Mouse (Mus musculus) testis, postnatal 10 days (tissue): Measurements from ENCODE around the gene Bbs10.

Experiments
- DNase-seq: peaks from one replicate; pipeline ENCODE4 v3.0.0; 2021; ENCODE audit warnings: low spot score

The Bbs10 gene

DNA sequence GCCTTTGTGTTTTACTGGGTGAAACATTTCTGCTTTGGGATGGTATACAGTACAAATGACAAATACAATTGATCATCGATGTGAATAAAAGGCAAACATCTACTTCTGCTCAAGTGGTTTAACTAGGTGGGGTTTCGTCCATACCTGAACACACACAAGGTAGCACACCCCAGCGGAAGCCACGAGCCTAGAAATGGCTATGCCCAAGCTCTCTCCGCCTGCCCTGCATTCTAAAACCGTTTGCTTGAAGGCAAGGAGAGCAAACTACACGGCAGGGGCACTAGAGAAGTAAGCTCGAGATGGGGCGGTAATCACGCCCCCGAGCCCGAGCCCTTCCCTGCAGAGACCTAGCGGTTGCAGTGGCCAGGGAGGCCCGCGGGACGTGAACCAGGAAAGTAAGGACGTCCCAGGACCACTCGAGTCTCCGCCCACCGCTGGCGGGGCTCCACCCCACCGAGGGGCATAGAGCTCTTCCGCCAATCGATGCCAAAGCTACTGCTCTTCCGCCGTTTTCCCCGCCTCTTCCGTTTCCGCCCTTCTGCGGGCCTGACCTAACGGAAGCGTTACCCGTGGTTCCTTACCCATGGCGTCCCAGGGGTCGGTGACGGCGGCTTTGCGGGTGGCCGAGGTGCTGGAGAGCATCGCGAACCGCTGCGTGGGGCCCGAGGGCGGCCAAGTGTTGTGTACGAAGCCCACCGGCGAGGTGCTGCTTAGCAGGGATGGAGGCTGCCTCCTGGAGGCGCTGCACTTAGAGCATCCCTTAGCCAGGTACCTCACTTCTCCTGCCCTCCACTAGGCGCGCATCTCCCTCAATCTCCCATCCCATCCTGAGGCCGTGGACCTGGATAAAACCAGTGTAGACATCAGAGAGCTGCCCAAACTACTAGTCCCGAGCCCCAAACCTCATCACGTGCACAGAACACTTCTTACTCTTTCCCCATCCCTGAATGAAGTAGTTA is at the start of gene Bbs10:
Bbs10 (plus strand) TSS at position 540 of the 959 bp plus-strand sequence.
- peak; percentile 98 for DNase-seq

DNA sequence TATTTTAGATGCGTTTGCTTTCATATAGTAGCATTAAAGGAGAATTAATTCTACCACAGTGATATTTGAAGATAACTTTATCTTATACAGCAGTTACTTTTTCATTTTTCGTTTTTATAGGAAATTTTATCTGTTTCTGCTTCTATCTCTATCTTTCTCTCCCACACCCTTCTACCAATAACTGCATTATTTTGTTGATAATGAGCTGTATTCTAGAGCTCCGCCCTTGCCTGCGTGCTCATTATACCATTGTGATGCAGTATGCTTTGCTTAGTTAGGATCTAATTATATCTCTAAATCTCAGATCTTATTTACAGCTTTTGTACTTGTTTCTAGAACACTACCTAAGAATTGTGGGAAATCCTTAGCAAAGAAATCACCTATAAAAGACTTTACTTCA is 48.3 kb upstream of the Bbs10 start:
- no peak for DNase-seq

DNA sequence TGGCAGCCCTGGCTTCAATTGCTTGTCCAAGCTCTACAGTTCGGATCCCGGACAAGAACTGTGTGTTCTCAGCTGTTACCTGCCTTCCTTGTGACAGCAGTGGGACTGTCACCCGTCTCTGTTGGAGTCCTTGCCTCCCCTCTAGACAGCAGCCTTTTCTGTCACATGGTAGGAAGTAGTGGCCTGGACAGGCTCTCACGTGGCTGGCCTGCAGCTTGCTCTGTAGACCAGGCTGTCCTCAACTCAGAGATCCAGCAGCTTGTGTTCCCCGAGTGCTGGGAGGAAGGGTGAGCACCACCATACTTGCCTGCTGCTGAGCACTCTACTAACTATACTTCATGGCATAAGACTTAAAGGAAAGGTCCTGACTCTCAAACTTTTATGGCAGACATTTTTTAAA is 46.8 kb upstream of the Bbs10 start:
- no peak for DNase-seq

DNA sequence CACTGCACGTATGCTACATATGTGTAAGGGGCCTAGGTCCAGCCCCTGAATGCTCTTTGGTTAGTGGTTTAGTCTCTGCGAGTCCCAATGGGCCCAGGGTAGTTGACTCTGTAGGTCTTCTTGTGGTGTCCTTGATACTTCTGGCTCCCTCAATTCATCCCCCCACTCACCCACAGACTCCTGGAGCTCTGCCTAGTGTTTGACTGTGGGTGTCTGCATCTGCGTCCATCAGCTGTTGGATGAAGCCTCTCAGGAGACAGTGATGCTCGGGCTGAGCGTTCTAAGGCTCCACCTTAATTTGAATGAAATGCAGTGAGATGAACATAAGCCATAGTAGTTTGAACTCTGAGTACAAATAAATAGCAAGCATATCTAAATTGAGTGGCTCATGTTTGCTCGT is 43.3 kb upstream of the Bbs10 start:
- DNase-seq, result no peak

DNA sequence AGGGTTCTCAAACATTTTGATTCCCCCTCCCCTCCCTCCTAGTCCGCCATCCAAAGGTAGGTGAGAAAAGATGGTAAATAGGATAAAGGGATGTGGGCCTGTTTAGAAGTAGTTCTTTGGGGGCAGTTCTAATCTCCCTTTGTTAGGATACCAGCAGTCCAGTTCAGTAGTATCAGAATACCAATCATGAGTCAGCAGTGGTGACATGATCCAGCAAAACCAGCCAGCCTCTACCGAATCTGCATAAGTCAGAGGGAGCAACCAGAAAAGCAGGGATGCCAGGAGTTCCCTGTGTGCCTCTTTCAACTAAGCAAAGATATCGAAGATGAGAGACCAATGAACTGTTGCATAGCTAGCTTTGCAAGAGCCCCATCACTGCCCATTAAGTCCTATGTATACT is 42.3 kb upstream of the Bbs10 start:
- no peak for DNase-seq

DNA sequence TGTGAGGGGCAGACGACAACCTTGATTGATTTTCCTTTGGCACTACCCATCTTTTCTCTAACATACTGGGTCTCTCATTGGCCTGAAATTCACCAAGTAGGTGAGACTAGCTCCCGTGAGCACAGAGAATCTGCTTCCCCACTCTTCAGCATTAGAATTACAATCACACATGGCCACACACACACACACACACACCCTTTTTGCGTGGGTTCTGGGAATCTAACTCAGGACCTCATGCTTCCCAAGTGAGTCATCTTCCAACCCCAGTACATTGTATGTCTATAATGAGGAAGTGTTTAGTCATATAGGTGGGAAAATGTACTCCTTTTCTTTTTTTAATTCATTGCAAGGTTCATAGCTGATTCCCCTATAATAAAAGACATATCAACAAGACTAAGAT is 41.1 kb upstream of the Bbs10 start:
- no peak for DNase-seq

DNA sequence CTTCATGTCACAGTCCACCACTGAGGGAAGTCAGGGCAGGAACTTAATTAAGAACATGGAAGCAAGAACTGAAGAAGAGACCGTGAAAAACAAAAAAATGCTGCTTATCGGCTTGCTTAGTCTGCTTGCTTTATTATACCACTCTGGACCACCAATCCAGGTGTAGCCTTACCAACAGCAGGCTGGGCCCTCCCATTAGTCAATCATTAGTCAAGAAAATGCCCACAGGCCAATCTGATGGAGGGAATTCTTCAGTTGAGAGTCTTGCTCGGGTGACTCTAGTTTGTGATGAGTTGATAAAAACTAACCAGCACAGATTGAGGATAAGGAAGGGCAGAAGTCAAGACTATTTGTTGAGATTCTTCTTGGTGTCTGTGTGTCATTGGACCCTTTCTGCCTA is 40.2 kb upstream of the Bbs10 start:
- no peak for DNase-seq

DNA sequence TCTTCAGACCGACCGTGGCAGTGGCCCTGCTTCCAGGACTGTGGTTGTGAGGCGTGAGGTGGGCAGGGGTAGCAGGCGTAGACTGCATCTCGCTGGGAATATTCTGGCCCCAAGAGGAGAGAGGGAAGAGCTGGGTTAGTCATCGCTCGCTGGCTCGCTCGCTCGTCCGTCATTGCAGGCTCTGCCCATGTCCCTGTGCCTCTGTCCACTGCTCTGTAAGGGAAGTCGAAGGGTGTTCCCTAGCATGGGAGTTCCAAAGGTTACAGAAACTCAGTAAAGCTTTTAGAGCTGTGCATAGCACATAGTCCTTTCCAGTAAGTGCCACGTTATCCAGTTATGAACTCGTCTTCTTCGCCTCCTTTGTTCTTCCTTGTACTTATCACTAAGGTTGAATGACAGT is 26.8 kb upstream of the Bbs10 start:
- DNase-seq, result no peak

DNA sequence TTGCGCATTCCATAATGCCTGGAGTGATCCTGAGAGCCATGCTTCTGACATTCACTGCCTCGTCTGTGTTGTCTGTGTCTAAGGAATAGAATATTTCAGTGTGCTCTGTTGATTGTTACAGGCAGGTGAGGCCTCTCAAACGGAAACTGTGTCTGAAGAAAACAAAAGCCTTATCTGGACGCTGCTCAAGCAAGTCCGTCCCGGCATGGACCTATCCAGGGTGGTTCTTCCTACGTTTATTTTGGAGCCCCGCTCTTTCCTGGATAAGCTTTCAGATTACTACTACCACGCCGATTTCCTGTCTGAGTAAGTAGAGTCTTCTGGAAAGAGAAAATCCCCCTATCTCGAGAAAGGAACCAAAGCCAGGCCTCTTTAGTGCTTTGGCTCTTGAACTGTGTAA is 25.6 kb upstream of the Bbs10 start:
- no peak for DNase-seq

DNA sequence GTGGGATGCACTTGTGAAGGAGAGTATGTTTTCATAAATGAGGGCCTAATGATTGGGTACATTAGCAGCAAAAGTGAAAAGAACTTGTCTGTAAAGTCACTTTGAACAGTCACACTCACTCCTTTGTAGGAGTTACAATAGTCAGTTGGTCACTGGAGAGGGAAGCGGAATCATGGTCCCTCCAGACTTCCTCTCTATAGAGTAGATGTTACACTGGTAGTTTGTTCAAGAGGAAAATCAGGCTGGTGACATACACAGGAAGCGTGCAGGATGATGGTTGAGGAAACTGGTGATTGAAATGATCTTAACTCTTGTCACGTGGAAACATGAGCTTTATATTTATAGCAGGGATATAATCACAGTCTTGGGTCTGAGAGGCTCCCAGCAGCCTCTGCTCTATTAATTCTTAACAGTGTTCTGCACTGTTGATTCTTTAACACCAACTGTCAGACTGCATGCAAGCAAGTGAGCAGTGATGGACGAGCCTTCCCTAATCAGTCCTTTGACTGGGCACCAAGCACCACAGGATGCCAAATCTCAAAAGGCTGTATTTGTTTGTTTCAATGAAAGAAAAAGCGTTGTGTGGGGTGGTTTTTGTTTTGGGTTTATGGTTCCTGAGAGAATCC is 24.9 kb upstream of the Bbs10 start:
- DNase-seq, result no peak

DNA sequence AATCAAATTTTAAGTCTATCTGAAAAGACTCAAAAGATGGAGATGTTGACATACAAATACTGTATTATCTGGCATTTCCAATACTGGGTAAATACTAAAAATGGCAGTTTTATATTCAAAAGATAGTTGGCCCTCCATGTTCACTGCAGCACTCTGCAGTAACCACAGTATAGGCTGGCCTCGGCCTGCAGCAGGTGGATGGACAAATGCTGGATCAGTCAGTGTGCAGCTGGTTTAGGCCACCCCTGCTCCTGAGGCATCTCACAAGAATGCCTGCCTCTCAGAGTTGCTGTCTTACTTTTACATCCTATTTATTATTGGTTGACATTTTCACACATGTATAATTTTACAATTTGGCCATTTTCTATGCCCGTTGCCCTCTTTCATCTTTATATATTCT is 22.7 kb upstream of the Bbs10 start:
- no peak for DNase-seq

DNA sequence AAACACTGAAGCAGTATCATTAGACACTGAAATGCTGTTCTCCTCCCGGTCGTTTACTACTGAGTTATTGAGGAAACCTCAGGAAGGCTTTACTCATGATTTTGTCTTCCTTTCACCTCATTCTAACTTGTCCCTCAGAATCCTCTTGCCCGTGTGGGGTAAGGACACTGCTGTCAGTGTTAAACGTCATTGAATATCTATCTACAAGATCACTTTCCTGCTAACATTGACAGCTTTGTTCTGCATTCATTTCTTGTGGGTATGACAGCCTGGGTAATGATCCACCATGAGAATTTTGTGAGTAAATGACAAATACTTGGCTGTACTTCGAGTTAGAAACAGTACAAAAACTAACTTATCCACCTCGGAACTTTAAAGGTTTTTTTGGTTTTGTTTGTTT is 848 bp upstream of the Bbs10 start:
- DNase-seq, result no peak

DNA sequence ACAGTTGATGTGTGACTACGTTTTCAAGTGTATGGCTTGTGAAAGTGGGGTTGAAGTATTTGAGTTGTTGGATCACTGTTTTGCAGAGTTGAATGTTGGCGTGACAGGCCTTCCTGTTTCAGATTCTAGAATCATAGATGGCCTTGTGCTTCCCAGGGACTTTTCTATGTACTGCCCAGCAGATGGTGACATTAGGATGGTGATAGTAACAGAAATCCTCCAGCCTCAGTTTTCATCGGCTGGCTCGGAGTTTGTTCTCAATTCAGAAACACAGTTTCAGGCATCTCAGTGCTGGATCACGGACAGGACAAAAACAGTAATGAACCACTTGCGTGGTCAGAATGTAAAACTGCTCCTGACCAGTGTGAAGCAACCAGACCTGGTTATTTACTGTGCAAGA is 1.1 kb downstream of the Bbs10 start:
- no peak for DNase-seq

DNA sequence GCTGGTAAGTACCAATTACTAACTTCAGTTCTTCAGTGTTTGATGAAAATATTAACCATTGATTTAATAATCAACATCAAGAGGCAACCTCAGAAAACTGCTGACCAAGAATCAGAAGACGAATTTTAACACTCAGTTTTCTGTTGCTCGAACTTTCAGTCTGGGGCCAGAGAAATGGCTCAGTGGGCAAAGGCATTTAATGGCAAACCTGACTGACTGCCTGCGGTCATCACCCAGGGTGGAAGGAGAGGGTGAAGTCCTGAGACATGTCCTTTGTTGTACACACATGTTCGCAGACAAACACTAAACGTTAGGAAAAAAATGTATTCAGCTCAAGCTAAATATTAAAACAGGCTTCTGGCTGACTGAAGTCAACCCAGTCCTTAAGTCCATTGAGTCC is 2.6 kb downstream of the Bbs10 start:
- no peak for DNase-seq

DNA sequence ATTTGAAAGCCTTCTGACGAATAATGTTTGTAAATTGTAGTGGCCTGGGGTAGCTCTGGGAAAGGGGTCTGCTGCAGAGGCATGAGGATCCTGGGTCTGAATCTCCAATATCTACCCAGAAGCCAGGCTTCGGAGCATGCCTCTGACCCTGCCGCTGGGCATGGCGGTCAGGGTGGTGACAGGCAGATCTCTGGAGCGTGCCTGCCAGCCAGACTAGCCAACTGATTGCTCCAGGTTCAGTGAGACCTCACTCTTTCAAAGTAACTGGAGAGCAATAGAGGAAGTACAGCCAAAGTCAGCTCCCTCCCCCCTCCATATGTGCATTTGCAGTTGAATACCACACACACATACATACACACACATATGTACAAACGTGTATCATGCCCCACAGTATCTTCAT is 4.0 kb downstream of the Bbs10 start:
- no peak for DNase-seq

DNA sequence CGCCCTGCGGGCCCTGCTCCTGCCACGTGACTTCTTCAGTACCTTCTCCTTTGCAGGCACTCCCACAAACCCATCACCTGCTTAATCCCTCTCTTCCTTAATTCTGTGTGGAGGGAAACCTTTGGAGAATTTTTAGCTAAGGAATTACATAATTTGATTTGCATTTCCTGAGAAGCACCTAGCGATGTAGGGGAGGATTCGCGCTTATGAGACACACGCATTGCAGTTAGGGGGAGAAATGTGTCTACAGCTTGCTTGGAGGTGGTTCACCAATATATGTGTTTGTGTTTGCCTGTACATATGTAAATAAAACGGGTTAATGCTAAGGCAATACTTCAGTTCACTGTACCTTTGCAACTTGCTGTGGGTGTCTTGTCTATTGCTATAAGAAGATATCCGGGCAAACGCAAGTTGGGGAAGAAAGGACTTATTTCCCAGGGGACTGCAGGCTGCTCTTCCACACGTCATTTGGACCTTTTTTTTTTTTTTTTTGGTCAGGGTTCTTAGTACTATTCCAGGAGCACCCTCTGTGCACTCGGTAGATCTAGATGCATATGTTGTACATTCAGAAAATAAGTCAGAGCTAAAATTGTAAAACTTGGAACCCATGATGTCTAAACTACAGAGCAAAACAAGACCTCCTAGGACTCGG is 10.5 kb downstream of the Bbs10 start:
- no peak for DNase-seq

DNA sequence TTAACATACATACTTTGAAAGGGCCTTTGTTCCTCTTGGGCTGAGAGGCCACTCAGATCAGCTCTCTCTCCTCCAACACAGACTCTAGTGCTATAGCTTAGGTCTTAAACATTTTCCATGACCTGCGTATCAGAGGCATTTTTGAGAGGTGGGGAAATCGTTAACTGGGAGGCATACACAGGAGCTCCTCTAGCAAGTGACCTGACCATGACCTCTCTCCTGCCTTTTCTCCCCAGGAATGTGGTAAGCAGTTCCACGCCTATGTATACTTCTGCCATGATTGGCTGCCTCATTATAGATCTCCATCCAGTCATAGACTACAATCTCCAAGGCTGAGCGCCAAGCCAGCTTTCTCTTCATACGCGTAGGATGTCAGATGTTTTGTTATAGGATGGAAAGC is 14.8 kb downstream of the Bbs10 start:
- DNase-seq, result no peak

DNA sequence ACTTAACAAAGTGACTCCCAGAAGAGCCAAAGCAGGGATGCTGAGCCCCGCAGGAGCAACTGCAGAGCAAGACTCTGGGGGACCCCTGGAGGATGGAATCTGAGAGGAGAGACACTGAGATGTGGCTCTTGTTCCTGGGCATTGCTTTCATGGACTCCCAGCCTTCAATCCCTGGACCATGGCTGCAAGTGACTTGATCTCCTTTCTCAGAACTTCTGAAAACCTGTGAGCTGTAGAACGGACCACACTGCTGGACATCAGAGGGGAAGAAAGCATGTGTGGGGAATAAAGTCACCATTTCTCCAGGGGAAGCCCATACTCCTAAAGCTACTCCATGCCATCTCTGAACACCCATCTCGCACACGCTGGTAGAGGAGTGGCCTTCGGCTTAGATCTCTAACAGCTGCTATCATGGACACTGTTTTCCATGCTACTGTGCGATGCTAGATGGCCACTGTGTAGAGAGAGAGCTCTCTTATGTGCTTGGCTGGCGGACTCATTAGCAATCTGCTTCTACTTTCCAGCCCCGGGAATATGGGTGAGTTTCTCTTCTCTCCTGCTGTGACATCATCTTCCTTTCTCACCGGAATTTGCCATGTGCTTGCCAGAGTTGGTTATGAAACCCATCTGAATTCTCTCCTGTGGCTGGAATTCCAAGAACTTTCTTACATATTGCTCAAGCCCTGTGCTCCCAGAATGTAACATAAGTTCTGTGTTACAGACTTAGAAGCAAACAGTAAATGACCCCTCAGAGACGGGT is 16.3 kb downstream of the Bbs10 start:
- DNase-seq, result no peak

DNA sequence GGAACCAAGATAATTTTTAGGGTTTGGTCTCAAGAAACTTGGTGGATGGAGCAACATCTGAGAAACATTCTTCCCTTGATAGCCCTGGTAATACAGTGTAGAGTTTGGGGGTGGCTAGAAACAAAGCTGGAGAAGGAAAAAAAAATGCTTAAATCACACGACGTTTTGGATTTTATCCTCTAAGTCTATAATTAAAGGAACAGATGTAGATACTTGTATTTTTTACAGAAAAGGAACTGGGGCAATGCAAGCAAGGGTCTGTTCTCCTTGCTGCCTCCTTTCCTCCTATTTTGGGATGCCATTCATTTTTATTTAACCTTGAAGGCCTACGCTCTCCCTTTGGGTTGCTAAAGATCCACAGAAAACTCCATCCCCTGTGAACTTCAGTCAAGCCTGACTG is 17.5 kb downstream of the Bbs10 start:
- DNase-seq, result no peak

DNA sequence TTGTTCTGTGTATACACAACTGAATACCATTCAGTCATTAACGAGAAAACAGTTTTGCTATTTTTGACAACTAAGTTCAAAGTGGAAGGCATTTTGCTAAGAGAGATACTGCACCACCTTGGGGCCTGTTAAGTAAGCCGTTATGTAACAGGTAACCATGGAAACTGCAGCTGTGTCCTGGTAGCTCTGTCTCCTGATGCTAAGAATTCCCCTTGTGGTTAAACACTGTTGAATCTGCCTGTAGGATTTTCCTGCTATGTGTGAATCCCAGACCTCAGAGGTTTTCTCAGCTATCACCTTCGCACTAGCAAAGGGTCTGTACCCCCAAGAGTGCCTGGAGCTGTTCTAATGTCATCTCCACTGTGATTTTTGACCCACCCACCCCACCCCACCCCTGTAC is 19.5 kb downstream of the Bbs10 start:
- DNase-seq, result no peak

DNA sequence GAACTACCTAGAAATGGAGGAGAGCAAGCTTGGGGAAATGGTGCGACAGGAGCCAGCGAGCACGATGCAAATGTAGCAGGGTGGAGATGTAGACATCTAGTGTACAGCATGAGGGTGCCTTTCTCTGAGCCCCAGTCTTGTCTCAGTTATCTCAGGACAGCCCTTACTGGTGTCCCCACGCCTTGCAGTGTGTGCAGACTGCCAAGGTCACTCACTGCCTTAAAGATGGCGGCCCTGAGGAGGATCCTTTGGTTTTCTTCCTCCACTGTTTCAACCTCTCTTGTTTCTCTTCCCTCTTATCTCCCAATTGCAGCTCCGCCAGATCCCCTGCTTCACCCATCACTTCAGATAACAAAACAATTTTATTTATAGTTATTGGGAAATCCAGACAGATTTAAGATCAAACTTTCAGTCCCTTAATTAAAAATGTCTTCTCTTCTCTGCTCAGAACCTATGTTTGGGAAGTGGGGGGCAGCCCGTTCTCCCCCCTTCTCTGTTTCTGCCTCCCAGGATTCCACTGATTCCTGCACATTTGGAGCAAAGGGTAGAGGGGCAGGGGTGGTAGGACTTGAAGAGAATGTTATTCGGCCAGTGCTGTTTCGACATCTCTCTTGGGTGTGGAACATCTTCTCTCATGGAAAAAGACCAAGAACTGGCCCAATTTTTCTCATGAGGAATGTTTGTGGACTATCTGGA is 20.5 kb downstream of the Bbs10 start:
- no peak for DNase-seq

DNA sequence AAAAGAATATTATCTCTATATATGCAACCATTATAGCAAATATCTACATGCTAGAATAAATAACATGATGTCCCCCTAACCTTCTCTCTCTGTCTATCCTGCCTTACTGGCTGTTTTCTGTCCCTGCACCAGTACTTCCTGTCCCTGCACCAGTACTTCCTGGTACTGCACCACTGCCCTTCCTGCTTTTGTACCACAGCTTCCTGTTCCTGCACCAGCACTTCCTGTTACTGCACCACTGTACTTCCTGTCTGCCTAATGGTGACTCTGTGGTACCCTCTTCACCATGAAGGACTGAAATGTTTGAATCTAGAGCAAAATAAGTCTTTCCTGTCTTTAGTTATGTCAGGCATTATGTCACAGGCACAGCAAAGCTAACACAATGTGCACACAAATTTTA is 22.1 kb downstream of the Bbs10 start:
- no peak for DNase-seq
